Mouse (Mus musculus) Patski (cell line): ENCODE measurements at regions not wholly inside any gene's neighbourhood (a gene's known extent, or its start where the extent isn't known, plus 50 kb on each side); places are given as distances from the start of the nearest gene placed in this dataset.

ENCODE experiments used
- ATAC-seq: fragments of 100-300 bp; one replicate; pipeline ENCODE4 v1.8.0; 2021
- CTCF ChIA-PET: fragments of 350-600 bp; sonication (Branson Sonifier 250); formaldehyde crosslinking; loops from one replicate; lab custom pipeline; 2022; ENCODE audit warnings: inconsistent platforms; lab: Charles Lee
- POLR2A ChIA-PET: fragments of 350-600 bp; sonication (Branson Sonifier 250); formaldehyde crosslinking; loops from one replicate; lab custom pipeline; 2022; ENCODE audit warnings: antibody characterized with exemption, inconsistent platforms; lab: Charles Lee
- DNase-seq: peaks from one replicate; pipeline ENCODE4 v3.0.0-alpha.2; 2011; ENCODE audit warnings: low read depth, low spot score
- H3K27me3 ChIP-seq: fragments of 371-371 bp; one replicate; pipeline ENCODE4 v1.5.1; 2021
- CTCF ChIP-seq: fragments of 100-300 bp; IDR thresholded peaks from one replicate; pipeline ENCODE4 v1.5.1; 2021
- in situ Hi-C: fragments of 300-500 bp; cut with MboI; formaldehyde crosslinking; loops from 3 replicates; pipeline ENCODE4 v1.11.1; 2018; ENCODE audit warnings: low pct_unique_long_range_greater_than_20kb, mixed read lengths

- POLR2A ChIA-PET, result no interaction called here
- DNase-seq, result no peak
- no peak for TF ChIP-seq CTCF
- CTCF ChIA-PET, result no interaction called here
- ATAC-seq, result no peak
- in situ Hi-C loops, result no loop called here
- peaks cover 36% of the 10 kb centered on the region for H3K27me3 ChIP-seq
These were observed 525.9 kb downstream of the Prkd1 start for GRCm38 (mm10) chr12:50122971-50123370.

- ATAC-seq, result no peak
- DNase-seq, result no peak
- POLR2A ChIA-PET, result no interaction called here
- TF ChIP-seq CTCF, result no peak
- H3K27me3 ChIP-seq, result peaks cover 16% of the 10 kb centered on the region
- in situ Hi-C loops, result no loop called here
- CTCF ChIA-PET, result no interaction called here
These were observed 490.8 kb downstream of the Prkd1 start for GRCm38 (mm10) chr12:50158143-50158542.

- ATAC-seq (no peak), DNase-seq (no peak)
- TF ChIP-seq CTCF, result no peak
- peaks cover 30% of the 10 kb centered on the region for H3K27me3 ChIP-seq
- in situ Hi-C loops, result no loop called here
- POLR2A ChIA-PET, result no interaction called here
- CTCF ChIA-PET, result no interaction called here
These were observed 461.6 kb downstream of the Prkd1 start for GRCm38 (mm10) chr12:50187332-50187731.

GRCm38 (mm10) chr12:50190892-50191539, 457.9 kb downstream of the Prkd1 start:
- peaks cover 27% of the 10 kb centered on the region for H3K27me3 ChIP-seq
- in situ Hi-C loops, result no loop called here
- DNase-seq, result no peak
- POLR2A ChIA-PET, result no interaction called here
- CTCF ChIA-PET, result no interaction called here
- no peak for TF ChIP-seq CTCF
- no peak for ATAC-seq

GRCm38 (mm10) chr12:50191733-50192612, 456.9 kb downstream of the Prkd1 start:
- CTCF ChIA-PET, result no interaction called here

GRCm38 (mm10) chr12:50193501-50193900, 455.4 kb downstream of the Prkd1 start:
- DNase-seq (no peak), ATAC-seq (no peak)
- in situ Hi-C loops, result no loop called here
- no peak for TF ChIP-seq CTCF
- H3K27me3 ChIP-seq, result peaks cover 21% of the 10 kb centered on the region
- POLR2A ChIA-PET, result no interaction called here
- CTCF ChIA-PET, result no interaction called here

More at GRCm38 (mm10) chr12:50191733-50192612, 456.9 kb downstream of the Prkd1 start:
- ATAC-seq (no peak), DNase-seq (no peak)
- POLR2A ChIA-PET, result no interaction called here
- no peak for TF ChIP-seq CTCF
- in situ Hi-C loops, result no loop called here
- peaks cover 25% of the 10 kb centered on the region for H3K27me3 ChIP-seq

- CTCF ChIA-PET, result no interaction called here
- in situ Hi-C loops, result no loop called here
- POLR2A ChIA-PET, result no interaction called here
- peaks cover 27% of the 10 kb centered on the region for H3K27me3 ChIP-seq
- ATAC-seq, result no peak
- no peak for TF ChIP-seq CTCF
- no peak for DNase-seq
These were observed 454.2 kb downstream of the Prkd1 start for GRCm38 (mm10) chr12:50194714-50195113.

GRCm38 (mm10) chr12:50196339-50196738, 452.6 kb downstream of the Prkd1 start:
- ATAC-seq, result no peak
- ChIA-PET CTCF (no interaction called here), POLR2A (no interaction called here)
- H3K27me3 ChIP-seq, result peaks cover 14% of the 10 kb centered on the region
- no peak for DNase-seq
- in situ Hi-C loops, result no loop called here
- no peak for TF ChIP-seq CTCF

- ChIA-PET CTCF (no interaction called here), POLR2A (no interaction called here)
- ATAC-seq, result no peak
- no peak for DNase-seq
- in situ Hi-C loops, result no loop called here
- no peak for TF ChIP-seq CTCF
- H3K27me3 ChIP-seq, result no peaks in the 10 kb centered on the region
These were observed 407.8 kb downstream of the Prkd1 start for GRCm38 (mm10) chr12:50241139-50241538.

- ATAC-seq, result no peak
- TF ChIP-seq CTCF, result no peak
- in situ Hi-C loops, result no loop called here
- ChIA-PET POLR2A (no interaction called here), CTCF (no interaction called here)
- no peak for DNase-seq
- peaks cover 19% of the 10 kb centered on the region for H3K27me3 ChIP-seq
These were observed 390.0 kb downstream of the Prkd1 start for GRCm38 (mm10) chr12:50258901-50259300.

GRCm38 (mm10) chr12:50261072-50261471, 387.8 kb downstream of the Prkd1 start:
- peaks cover 34% of the 10 kb centered on the region for H3K27me3 ChIP-seq
- CTCF ChIA-PET, result no interaction called here
- no peak for TF ChIP-seq CTCF
- DNase-seq, result no peak
- in situ Hi-C loops, result no loop called here
- no peak for ATAC-seq
- POLR2A ChIA-PET, result no interaction called here
